Mouse (Mus musculus): Measurements from ENCODE around the gene Man2b2.

The Man2b2 gene

GRCm38 (mm10) chr5:36769603-36770002 is 60.9 kb downstream of the Man2b2 start:
- no peak for DNase-seq (ENCODE audit: low read depth in 1 of 2, low spot score in 2 of 2)

- no peak for DNase-seq (ENCODE audit: low read depth in 1 of 2, low spot score in 2 of 2)
These were observed 63.3 kb downstream of the Man2b2 start for GRCm38 (mm10) chr5:36766958-36767703.

GRCm38 (mm10) chr5:36759848-36760247 is 70.6 kb downstream of the Man2b2 start:
- DNase-seq (ENCODE audit: low read depth in 1 of 2, low spot score in 2 of 2) = no peak

GRCm38 (mm10) chr5:36757033-36757432 is 73.4 kb downstream of the Man2b2 start:
- no peak for DNase-seq (ENCODE audit: low read depth in 1 of 2, low spot score in 2 of 2)

Measured in monocyte, adult 2 months (primary cell).